Mouse (Mus musculus): ENCODE measurements at regions not wholly inside any gene's neighbourhood (a gene's known extent, or its start where the extent isn't known, plus 50 kb on each side); places are given as distances from the start of the nearest gene placed in this dataset.

DNA sequence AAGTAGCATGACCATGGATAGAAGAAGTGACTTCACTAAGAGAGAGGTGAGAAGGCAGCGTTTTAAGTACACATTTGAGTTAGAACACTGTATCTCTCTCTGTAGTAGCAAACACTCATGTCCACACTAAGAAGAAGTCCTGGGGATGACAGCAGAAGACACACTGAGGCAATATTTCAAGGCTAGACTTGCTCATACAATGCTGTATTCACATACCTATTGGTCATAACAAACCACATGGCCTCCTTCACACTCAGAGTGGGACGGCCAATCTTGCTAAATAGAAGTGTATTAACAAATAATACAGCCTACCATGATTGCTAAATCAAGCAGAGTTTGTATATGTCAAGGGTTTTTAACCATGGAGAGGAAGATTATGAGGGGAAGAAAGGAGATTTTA, 252.5 kb upstream of the Kcnj16 start:
- ChIA-PET CTCF (no interaction called here), POLR2A (no interaction called here)

DNA sequence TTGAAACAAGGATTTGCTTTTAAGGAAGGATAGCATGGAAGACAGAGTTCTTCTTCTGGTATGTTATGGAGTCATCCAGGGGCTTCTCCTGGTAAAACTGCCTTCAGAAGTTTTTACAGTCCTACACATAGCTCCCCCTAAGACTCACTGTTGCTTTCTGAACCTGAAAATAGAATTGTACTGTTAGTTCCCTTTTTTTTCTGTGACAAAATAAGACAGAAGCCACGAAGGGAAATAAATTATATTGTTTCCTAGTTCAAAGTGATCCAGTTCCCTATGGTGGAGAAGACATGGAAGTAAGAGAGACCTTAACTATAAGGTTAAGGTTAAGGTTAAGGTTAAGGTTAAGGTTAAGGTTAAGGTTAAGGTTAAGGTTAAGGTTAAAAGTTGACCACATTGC, 251.5 kb upstream of the Kcnj16 start:
- POLR2A ChIA-PET = no interaction called here
- H3K27me3 ChIP-seq = no peaks in the 10 kb centered on the region
- no peak for ATAC-seq
- TF ChIP-seq CTCF (IDR thresholded peaks at IDR 0.05) = no peak
- CTCF ChIA-PET = interaction anchor here (0.9 kb wide), 1 partner anchor 12 kb away, joined by 3 read pairs; no protein-coding TSS in a partner anchor
- in situ Hi-C loops (cut with MboI; ENCODE audit: low pct_unique_long_range_greater_than_20kb) = no loop called here
- no peak for DNase-seq (ENCODE audit: low read depth, low spot score)

More for the DNA sequence above, 252.5 kb upstream of the Kcnj16 start:
- no peak for DNase-seq (ENCODE audit: low read depth, low spot score)
- in situ Hi-C loops (cut with MboI; ENCODE audit: low pct_unique_long_range_greater_than_20kb) = no loop called here
- no peak for ATAC-seq
- no peaks in the 10 kb centered on the region for H3K27me3 ChIP-seq
- TF ChIP-seq CTCF (IDR thresholded peaks at IDR 0.05) = no peak

- ATAC-seq (no peak), DNase-seq (ENCODE audit: low read depth, low spot score) (no peak)
- no peak for TF ChIP-seq CTCF (IDR thresholded peaks at IDR 0.05)
- in situ Hi-C loops (cut with MboI; ENCODE audit: low pct_unique_long_range_greater_than_20kb) = no loop called here
- no peaks in the 10 kb centered on the region for H3K27me3 ChIP-seq
- CTCF ChIA-PET = interaction anchor here (1.1 kb wide), 1 partner anchor 12 kb away, joined by 3 read pairs; no protein-coding TSS in a partner anchor
- POLR2A ChIA-PET = interaction anchor here (0.6 kb wide), 1 partner anchor 148 kb away, joined by 3 read pairs; no protein-coding TSS in a partner anchor
Measured at GRCm38 (mm10) chr11:110722701-110723100, 245.1 kb upstream of the Kcnj16 start.

- ATAC-seq (no peak), DNase-seq (ENCODE audit: low read depth, low spot score) (no peak)
- no peaks in the 10 kb centered on the region for H3K27me3 ChIP-seq
- CTCF ChIA-PET = no interaction called here
- in situ Hi-C loops (cut with MboI; ENCODE audit: low pct_unique_long_range_greater_than_20kb) = no loop called here
- POLR2A ChIA-PET = no interaction called here
- no peak for TF ChIP-seq CTCF (IDR thresholded peaks at IDR 0.05)
Measured at GRCm38 (mm10) chr11:110723971-110724370, 243.9 kb upstream of the Kcnj16 start.

DNA sequence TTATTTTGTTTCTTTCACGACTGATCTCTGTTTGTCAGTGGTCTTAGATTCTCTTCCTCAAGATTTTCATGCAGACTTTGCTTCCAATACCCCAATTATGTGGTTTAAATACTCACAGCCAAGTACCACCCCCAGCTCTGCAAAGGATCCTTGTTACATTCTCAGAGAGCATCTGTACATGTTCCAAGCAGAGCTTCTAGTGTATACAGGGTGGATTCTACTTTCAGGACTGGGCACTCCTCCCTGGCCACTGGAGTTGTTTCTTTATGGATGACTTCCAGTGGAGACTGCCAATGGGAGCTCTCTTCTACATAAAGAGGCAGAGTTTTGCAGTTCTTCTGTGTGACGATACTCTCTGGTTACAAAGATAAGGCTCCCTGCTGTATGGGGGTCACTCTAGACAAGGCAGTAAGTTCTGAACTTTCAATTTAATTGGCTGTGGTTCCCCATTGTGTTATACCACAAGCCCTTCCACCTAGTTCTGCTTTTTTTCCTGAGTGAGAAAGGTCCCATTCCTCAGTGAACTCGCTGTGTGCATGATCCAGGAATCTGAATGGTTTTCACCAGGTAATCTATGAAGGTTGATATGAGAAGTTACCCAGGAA, 240.4 kb upstream of the Kcnj16 start:
- in situ Hi-C loops (cut with MboI; ENCODE audit: low pct_unique_long_range_greater_than_20kb) = no loop called here
- no peak for TF ChIP-seq CTCF (IDR thresholded peaks at IDR 0.05)
- ChIA-PET CTCF (no interaction called here), POLR2A (no interaction called here)
- H3K27me3 ChIP-seq = no peaks in the 10 kb centered on the region
- DNase-seq (ENCODE audit: low read depth, low spot score) (no peak), ATAC-seq (no peak)

DNA sequence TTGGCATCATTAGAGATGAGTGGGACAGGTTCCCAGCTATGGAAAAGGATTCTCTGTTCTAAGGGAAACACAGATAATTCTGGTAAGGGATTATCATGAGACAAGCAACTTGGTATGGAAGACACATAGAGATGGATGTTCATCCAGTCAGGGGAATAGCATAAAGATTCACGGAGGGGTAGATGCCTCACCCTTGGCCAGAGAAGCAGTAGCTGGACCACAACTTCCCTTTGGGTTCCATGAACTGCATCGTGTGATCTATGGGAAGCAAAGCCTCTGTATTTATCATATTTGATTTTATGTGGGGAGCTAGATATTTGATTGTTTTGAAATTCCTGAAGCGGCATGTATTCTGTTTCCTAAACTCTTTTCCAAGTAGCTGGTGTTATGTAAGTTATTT, 236.3 kb upstream of the Kcnj16 start:
- in situ Hi-C loops (cut with MboI; ENCODE audit: low pct_unique_long_range_greater_than_20kb) = no loop called here
- DNase-seq (ENCODE audit: low read depth, low spot score) = no peak
- ATAC-seq = no peak
- TF ChIP-seq CTCF (IDR thresholded peaks at IDR 0.05) = no peak
- no peaks in the 10 kb centered on the region for H3K27me3 ChIP-seq
- ChIA-PET CTCF (no interaction called here), POLR2A (no interaction called here)

DNA sequence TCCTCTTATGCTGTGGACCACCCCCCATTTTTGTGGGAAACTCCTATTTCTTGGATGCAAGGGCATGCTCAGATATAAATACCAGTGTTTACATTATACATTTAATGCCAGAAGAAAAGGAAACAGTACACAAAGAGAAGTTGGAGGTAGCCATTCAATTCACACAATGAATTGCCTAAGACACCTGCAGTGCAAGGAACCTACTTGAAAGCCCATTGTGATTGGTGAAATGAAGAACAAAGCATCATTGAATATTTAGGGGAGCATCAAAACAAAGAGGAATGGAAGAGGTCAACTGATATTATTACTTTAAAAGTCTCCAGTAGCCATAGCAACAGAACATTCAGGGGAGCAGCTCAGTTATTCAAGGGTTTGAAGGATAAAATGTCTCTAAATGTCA, 193.7 kb upstream of the Kcnj16 start:
- no peaks in the 10 kb centered on the region for H3K27me3 ChIP-seq
- in situ Hi-C loops (cut with MboI; ENCODE audit: low pct_unique_long_range_greater_than_20kb) = no loop called here
- ATAC-seq (no peak), DNase-seq (ENCODE audit: low read depth, low spot score) (no peak)
- POLR2A ChIA-PET = no interaction called here
- TF ChIP-seq CTCF (IDR thresholded peaks at IDR 0.05) = no peak
- CTCF ChIA-PET = no interaction called here

DNA sequence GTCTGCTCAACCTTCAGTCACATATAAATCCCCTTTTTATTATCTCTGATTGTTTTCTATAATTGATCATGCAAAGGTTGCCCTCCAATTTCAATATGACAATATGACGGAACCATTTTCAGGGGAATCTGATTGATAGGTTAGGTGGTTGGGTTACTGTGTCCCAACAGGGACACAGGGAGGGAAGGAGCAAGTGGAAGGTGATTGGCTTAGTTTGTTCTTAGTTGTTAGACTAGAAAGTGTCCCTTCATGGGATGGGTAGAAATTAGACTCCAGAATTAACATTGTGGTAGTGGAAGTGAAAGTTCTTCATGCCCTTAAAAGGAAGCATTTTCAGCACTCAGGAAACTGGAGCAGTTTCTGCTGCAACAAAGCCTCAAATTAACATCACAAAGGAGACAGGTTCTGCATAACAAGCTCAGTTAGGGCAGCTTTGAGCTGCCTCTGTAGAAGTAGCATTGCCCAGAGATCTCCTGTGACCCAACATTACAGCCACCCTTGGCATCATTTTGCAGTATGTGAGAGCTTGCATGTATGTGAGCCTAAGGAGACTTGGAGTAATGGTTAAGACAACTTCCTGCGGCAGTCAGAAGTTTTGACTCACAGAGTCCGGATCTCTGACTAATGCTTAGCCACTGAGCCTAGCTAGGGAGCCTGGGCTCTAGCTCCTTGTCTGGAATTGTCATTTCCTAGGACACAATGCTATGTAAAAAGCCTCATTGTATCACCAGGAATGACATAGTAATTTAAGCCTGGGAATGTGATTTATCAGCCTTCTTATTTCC, 186.1 kb upstream of the Kcnj16 start:
- DNase-seq (ENCODE audit: low read depth, low spot score) = no peak
- ATAC-seq = peak; percentile 84
- no peaks in the 10 kb centered on the region for H3K27me3 ChIP-seq
- in situ Hi-C loops (cut with MboI; ENCODE audit: low pct_unique_long_range_greater_than_20kb) = no loop called here
- ChIA-PET POLR2A (no interaction called here), CTCF (interaction anchor here (0.7 to 1.1 kb wide), 2 partner anchors 19 to 133 kb away, joined by 3 to 4 read pairs; no protein-coding TSS in a partner anchor)
- no peak for TF ChIP-seq CTCF (IDR thresholded peaks at IDR 0.05)

DNA sequence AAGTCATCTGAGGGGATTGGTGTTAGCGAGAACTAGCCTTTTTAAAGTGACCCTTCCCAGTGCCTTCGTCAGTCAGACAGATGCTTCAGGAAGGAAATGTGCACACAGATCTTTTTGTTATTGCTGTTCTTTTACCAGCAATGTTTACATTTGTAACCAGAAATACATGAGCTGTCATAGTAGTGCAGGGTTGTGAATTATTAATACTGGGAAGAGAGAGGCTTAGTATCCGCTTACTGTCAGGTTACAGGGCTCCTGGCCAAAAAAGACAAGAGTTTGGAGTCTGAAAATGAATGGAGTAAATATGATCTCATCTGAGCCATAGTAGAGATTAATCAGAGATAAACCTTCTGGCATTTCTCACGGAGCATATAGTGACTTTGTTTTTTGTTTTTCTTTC, 178.3 kb upstream of the Kcnj16 start:
- DNase-seq (ENCODE audit: low read depth, low spot score) (no peak), ATAC-seq (no peak)
- H3K27me3 ChIP-seq = no peaks in the 10 kb centered on the region
- in situ Hi-C loops (cut with MboI; ENCODE audit: low pct_unique_long_range_greater_than_20kb) = no loop called here
- CTCF ChIA-PET = no interaction called here
- TF ChIP-seq CTCF (IDR thresholded peaks at IDR 0.05) = no peak
- POLR2A ChIA-PET = no interaction called here

DNA sequence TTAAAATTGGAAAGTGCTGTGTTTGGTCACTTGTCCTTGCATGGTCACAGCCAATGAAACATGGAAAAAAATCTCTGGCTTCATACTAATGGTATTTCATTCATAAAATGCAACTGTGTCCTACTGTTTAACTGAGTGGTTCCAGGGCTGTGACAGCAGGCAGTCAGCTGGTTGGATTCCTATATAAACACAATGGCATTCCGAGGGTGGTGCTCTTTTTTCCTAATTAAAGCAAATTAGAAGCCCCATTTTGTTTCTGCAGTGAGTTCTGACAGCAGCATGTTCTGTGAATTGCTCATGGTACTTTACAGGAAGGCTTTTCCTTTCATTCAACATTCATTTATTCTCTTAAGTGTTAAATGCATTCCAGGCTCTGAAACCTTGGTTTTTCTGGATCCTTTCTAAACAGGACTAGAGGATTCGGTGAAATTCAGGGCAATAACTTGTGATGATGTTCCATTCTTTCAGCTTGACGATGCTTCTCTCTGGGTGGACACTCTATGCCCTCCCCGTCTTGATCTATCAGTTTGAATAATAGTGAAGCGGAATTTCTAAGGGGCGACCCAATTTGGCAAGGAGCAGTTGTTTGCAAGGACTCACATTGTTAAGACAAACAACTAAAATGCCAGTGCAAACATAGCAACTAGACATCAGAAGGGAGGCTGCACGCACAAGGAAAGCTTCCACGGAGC, 167.8 kb upstream of the Kcnj16 start:
- ATAC-seq (no peak), DNase-seq (ENCODE audit: low read depth, low spot score) (no peak)
- TF ChIP-seq CTCF (IDR thresholded peaks at IDR 0.05) = no peak
- POLR2A ChIA-PET = no interaction called here
- in situ Hi-C loops (cut with MboI; ENCODE audit: low pct_unique_long_range_greater_than_20kb) = no loop called here
- H3K27me3 ChIP-seq = no peaks in the 10 kb centered on the region
- CTCF ChIA-PET = interaction anchor here (1.8 to 2.9 kb wide), 2 partner anchors 16 to 18 kb away, joined by 4 to 9 read pairs; no protein-coding TSS in a partner anchor

DNA sequence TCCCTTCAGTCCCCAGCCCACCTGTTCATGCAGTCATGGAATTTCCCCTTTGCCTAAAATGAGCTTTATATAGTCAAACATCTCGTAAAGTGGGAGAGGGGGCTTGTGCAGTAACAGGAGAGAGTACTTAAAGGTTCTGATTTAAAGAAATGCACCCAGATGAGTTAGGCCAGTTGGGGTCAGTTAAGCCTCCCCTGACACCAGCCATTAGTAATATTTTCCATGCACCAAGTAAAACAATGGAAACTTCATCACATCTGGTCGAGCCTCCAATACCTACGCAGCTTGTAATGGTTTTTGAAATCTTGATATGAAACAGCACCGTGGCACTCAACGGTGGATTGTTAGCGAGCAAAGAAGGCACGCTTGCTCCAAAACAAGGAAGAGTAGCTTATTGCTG, 165.8 kb upstream of the Kcnj16 start:
- DNase-seq (ENCODE audit: low read depth, low spot score) (no peak), ATAC-seq (no peak)
- POLR2A ChIA-PET = no interaction called here
- in situ Hi-C loops (cut with MboI; ENCODE audit: low pct_unique_long_range_greater_than_20kb) = no loop called here
- no peaks in the 10 kb centered on the region for H3K27me3 ChIP-seq
- CTCF ChIA-PET = interaction anchor here (0.8 to 2.9 kb wide), 3 partner anchors 13 to 86 kb away, joined by 3 to 9 read pairs (median 3); no protein-coding TSS in a partner anchor
- TF ChIP-seq CTCF (IDR thresholded peaks at IDR 0.05) = no peak

Measured in Patski (cell line).